Mouse (Mus musculus) testis, adult 2 months (tissue): ENCODE data around the gene Parp8.

Source experiments
- CTCF ChIP-seq: fragments of 200-500 bp; IDR thresholded peaks from 2 replicates; pipeline ENCODE4 v1.5.1; 2012; ENCODE audit warnings: low read depth, mild to moderate bottlenecking, inconsistent platforms, low read length, moderate library complexity; ENCODE audit not compliant: control insufficient read depth, insufficient read depth, insufficient replicate concordance
- POLR2A ChIP-seq: fragments of 200-500 bp; IDR thresholded peaks from 2 replicates; pipeline ENCODE4 v1.6.1; 2012; ENCODE audit warnings: low read depth, mild to moderate bottlenecking, inconsistent platforms, low read length, moderate library complexity; ENCODE audit not compliant: control insufficient read depth

DNA sequence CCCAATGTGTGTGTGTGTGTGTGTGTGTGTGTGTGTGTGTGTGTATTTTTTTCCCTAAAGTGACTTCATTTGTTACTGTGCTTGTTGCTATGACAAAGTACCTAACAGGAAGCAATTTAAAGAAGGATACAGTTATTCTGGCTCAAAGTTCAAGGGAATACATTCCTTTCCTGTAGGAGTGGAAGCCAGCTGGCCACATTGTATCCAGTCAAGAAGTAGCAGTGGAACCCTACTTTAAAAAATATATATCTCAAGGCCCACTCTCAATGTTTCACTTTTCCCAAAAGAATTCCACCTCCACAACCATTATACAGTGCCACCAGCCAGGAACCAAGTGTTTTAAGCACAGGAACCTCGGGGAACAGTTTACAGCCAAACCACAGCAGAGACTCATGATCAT, 55.7 kb downstream of the Parp8 start:
- TF ChIP-seq CTCF (no peak), POLR2A (no peak)
